Comparison of ENCODE assay signal across 8 mouse cellular contexts in the genomic region with DNA sequence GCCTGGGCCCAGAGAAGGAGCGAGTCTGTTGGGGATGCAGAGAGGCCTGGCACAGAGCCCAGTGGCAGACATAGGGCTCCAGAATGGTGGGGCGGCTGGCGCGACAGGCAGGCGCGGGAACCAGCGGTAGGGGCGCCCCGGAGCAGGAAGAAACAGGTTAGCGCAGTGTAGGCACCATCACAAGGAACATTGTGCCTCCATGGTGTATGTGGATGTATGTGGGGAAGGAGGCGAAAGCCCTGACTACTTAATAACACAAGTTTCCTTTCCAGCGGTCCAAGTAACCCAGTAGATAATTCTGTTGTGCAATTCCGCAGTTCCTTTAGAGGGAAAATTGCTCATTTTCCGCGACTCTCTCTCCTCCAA. TPM values are rescaled to one million over a fixed set of nuclear protein-coding genes. Genes with fewer than 3 reads are reported as not detected.
DNase-seq lines count a peak whose midpoint lies in the region; ATAC-seq and TF ChIP-seq lines count a peak whose summit lies in the region.
"Not testable (repeated sequence)": the region's sequence is repeated elsewhere in the genome, so short reads cannot be mapped to it uniquely, and the experiment has no call there.

No protein-coding gene starts in this region.

- TF ChIP-seq POLR2A in MEL (IDR thresholded peaks at IDR 0.05; ENCODE audit: control insufficient read depth in 1 of 2, insufficient read depth in 1 of 2, low read depth in 1 of 2, low read length in 2 of 2, poor library complexity in 1 of 2) = not testable (repeated sequence)

- not testable (repeated sequence) for TF ChIP-seq RAD21 in MEL (IDR thresholded peaks at IDR 0.05; ENCODE audit: low read depth, low read length)

- not testable (repeated sequence) for TF ChIP-seq EP300 in MEL (IDR thresholded peaks at IDR 0.05; ENCODE audit: low read depth in 1 of 2, low read length in 2 of 2)
- TF ChIP-seq EP300 in lung, postnatal 0 days (IDR thresholded peaks at IDR 0.05) = 0 out of 2 replicates have a peak, but pooled peaks have one; percentile 26

- H3K9me3 ChIP-seq in MEL (replicated peaks; ENCODE audit: insufficient read depth, low read length); embryonic facial prominence, embryonic 11.5 days (replicated peaks; ENCODE audit: control insufficient read depth, low read length); hindbrain, embryonic 14.5 days (ENCODE audit: control insufficient read depth, low read length); limb, embryonic 11.5 days (ENCODE audit: control insufficient read depth, low read length); lung, postnatal 0 days (ENCODE audit: low read length); neural tube, embryonic 13.5 days: not testable (repeated sequence)

- peak overlapping the region; percentile 46 for H3K4me2 ChIP-seq in embryonic facial prominence, embryonic 11.5 days (ENCODE audit: low read depth, low read length)
- peak overlapping the region; percentile 62 for H3K4me2 ChIP-seq in hindbrain, embryonic 14.5 days (replicated peaks)
- H3K4me2 ChIP-seq in limb, embryonic 11.5 days (ENCODE audit: low read depth, severe bottlenecking) = peak overlapping the region; percentile 54
- H3K4me2 ChIP-seq in lung, postnatal 0 days (replicated peaks; ENCODE audit: low read depth, low read length) = peak overlapping the region; percentile 64
- peak overlapping the region; percentile 64 for H3K4me2 ChIP-seq in neural tube, embryonic 13.5 days

- H3K4me1 ChIP-seq in MEL (ENCODE audit: control insufficient read depth in 1 of 2, insufficient read depth in 2 of 2, low read length in 2 of 2); embryonic facial prominence, embryonic 11.5 days (ENCODE audit: control insufficient read depth, insufficient read depth, low read length); hindbrain, embryonic 14.5 days (replicated peaks; ENCODE audit: control insufficient read depth, insufficient read depth, low read length); limb, embryonic 11.5 days (ENCODE audit: control insufficient read depth, insufficient read depth, low read length); lung, postnatal 0 days (ENCODE audit: insufficient read depth, low read depth, low read length): not testable (repeated sequence)
- H3K4me1 ChIP-seq in neural tube, embryonic 13.5 days (replicated peaks) = peaks cover 14% of the 10 kb centered on the region

- not testable (repeated sequence) for DNase-seq in MEL (ENCODE audit: low read depth, low spot score); limb, embryonic 11.5 days (ENCODE audit: low spot score)
- peak; percentile 53 for DNase-seq in embryonic facial prominence, embryonic 11.5 days (ENCODE audit: low spot score)
- peak; percentile 68 for DNase-seq in hindbrain, embryonic 14.5 days (ENCODE audit: low spot score)
- peak; percentile 54 for DNase-seq in lung, postnatal 0 days (ENCODE audit: low spot score)
- DNase-seq in thymus, postnatal 4 days = peak; percentile 86

- peak overlapping the region; percentile 61 for H3K9ac ChIP-seq in MEL (ENCODE audit: control insufficient read depth, low read depth, low read length, poor library complexity, severe bottlenecking)
- peak overlapping the region; percentile 57 for H3K9ac ChIP-seq in embryonic facial prominence, embryonic 11.5 days (replicated peaks; ENCODE audit: low read length)
- H3K9ac ChIP-seq in hindbrain, embryonic 14.5 days = peak overlapping the region; percentile 60
- H3K9ac ChIP-seq in limb, embryonic 11.5 days (ENCODE audit: low read length) = peak overlapping the region; percentile 62
- H3K9ac ChIP-seq in lung, postnatal 0 days (replicated peaks; ENCODE audit: low read depth) = peak overlapping the region; percentile 39; the same call in 1 of the 2 replicates
- peak overlapping the region; percentile 68 for H3K9ac ChIP-seq in neural tube, embryonic 13.5 days

- peak; percentile 97 for ATAC-seq in embryonic facial prominence, embryonic 11.5 days (replicated peaks; ENCODE audit: insufficient number of reproducible peaks, low FRiP score, low TSS enrichment, low read depth)
- ATAC-seq in frontal cortex, adult (ENCODE audit: low TSS enrichment) = peak; percentile 90
- ATAC-seq in hindbrain, embryonic 14.5 days (ENCODE audit: low FRiP score) = peak; percentile 97
- peak; percentile 94 for ATAC-seq in limb, embryonic 11.5 days (ENCODE audit: insufficient number of reproducible peaks, low FRiP score, low TSS enrichment, low read depth)
- ATAC-seq in lung, postnatal 0 days = peak; percentile 90
- ATAC-seq in neural tube, embryonic 13.5 days (ENCODE audit: low read depth) = peak; percentile 98

- WGBS in embryonic facial prominence, embryonic 11.5 days = 1% methylated on average over 15 of the region's 15 CpGs
- 2% methylated on average over 14 of the region's 15 CpGs for WGBS in hindbrain, embryonic 14.5 days
- under 1% methylated on average over 15 of the region's 15 CpGs for WGBS in limb, embryonic 11.5 days
- WGBS in lung, postnatal 0 days = under 1% methylated on average over 9 of the region's 15 CpGs
- 0% methylated on average over 15 of the region's 15 CpGs for WGBS in neural tube, embryonic 13.5 days

- H3K79me2 ChIP-seq in MEL (ENCODE audit: control insufficient read depth, insufficient read depth, low read length, poor library complexity) = not testable (repeated sequence)

- not testable (repeated sequence) for H3K27me3 ChIP-seq in MEL (ENCODE audit: control insufficient read depth in 1 of 2, insufficient read depth in 2 of 2, low read length in 2 of 2); embryonic facial prominence, embryonic 11.5 days (ENCODE audit: control insufficient read depth, insufficient read depth, low read length); hindbrain, embryonic 14.5 days (ENCODE audit: control insufficient read depth, insufficient read depth, low read length); limb, embryonic 11.5 days (ENCODE audit: control insufficient read depth, insufficient read depth, low read length); lung, postnatal 0 days (replicated peaks; ENCODE audit: insufficient read depth, low read length); neural tube, embryonic 13.5 days

- peak overlapping the region; percentile 91 for H3K27ac ChIP-seq in MEL (ENCODE audit: control insufficient read depth, low read depth, low read length)
- peak overlapping the region; percentile 72 for H3K27ac ChIP-seq in embryonic facial prominence, embryonic 11.5 days (replicated peaks; ENCODE audit: low read depth, low read length)
- H3K27ac ChIP-seq in hindbrain, embryonic 14.5 days = peak overlapping the region; percentile 82
- H3K27ac ChIP-seq in limb, embryonic 11.5 days (replicated peaks; ENCODE audit: low read depth, low read length) = peak overlapping the region; percentile 64; the same call in 1 of the 2 replicates
- H3K27ac ChIP-seq in lung, postnatal 0 days (ENCODE audit: low read length) = peak overlapping the region; percentile 84
- H3K27ac ChIP-seq in neural tube, embryonic 13.5 days (replicated peaks) = peak overlapping the region; percentile 89

- peak overlapping the region; percentile 63 to 96 for H3K4me3 ChIP-seq in MEL (ENCODE audit: control insufficient read depth in 1 of 2, insufficient read depth in 1 of 2, low read depth in 2 of 2, low read length in 2 of 2)
- H3K4me3 ChIP-seq in embryonic facial prominence, embryonic 11.5 days (ENCODE audit: low read depth, low read length) = peak overlapping the region; percentile 44
- H3K4me3 ChIP-seq in hindbrain, embryonic 14.5 days (replicated peaks; ENCODE audit: low read length) = peak overlapping the region; percentile 43
- peak overlapping the region; percentile 45 for H3K4me3 ChIP-seq in limb, embryonic 11.5 days (ENCODE audit: low read depth, low read length)
- H3K4me3 ChIP-seq in lung, postnatal 0 days (ENCODE audit: low read depth, low read length) = peak overlapping the region; percentile 55
- H3K4me3 ChIP-seq in neural tube, embryonic 13.5 days = peak overlapping the region; percentile 48

- H3K36me3 ChIP-seq in MEL (ENCODE audit: control insufficient read depth in 1 of 2, insufficient read depth in 2 of 2, low read length in 2 of 2); embryonic facial prominence, embryonic 11.5 days (replicated peaks; ENCODE audit: control insufficient read depth, insufficient read depth, low read depth, low read length); hindbrain, embryonic 14.5 days (replicated peaks; ENCODE audit: control insufficient read depth, insufficient read depth); limb, embryonic 11.5 days (ENCODE audit: control insufficient read depth, insufficient read depth, low read length); lung, postnatal 0 days (ENCODE audit: insufficient read depth, low read length); neural tube, embryonic 13.5 days: not testable (repeated sequence)

- TF ChIP-seq CTCF in MEL (IDR thresholded peaks at IDR 0.05 in 2 of 3, conservative IDR thresholded peaks at IDR 0.05 in 1 of 3; ENCODE audit: control insufficient read depth in 1 of 3, insufficient read depth in 1 of 3, low read depth in 2 of 3, low read length in 3 of 3, poor library complexity in 1 of 3, severe bottlenecking in 1 of 3) = peak in 2 of 3 experiments; percentile 1 to 21; a peak in 1 of 6 replicates
- TF ChIP-seq CTCF in lung, postnatal 0 days (IDR thresholded peaks at IDR 0.05) = peak; percentile 57

RNA-seq across cellular contexts. Expression of a gene that starts 0.3 kb away (rescaled TPM):
- 11.7 and 14.5 TPM in 2 replicates for total RNA-seq in MEL (2012; rRNA removed)
- polyA plus RNA-seq in MEL (2012; ENCODE audit: insufficient read depth in 1 of 2, insufficient read length in 2 of 2, low read depth in 1 of 2, low replicate concordance in 2 of 2, missing spikeins in 1 of 2) = 10 to 100 TPM in 1 of 2 experiments, not detected in 1; 45.2 TPM
- not detected in 2 replicates for polyA plus RNA-seq in embryonic facial prominence, embryonic 11.5 days (2014; fragmentation: Nextera tagmentation; extraction: Ambion mirVana)
- polyA plus RNA-seq in hindbrain, embryonic 14.5 days (2014; fragmentation: Nextera tagmentation; extraction: Ambion mirVana) = 2.1 TPM in 1 of 2 replicates, not detected in the other
- polyA plus RNA-seq in limb, embryonic 11.5 days (2014; fragmentation: Nextera tagmentation; extraction: Ambion mirVana) = not detected in 2 replicates
- not detected in 2 replicates for polyA plus RNA-seq in lung, postnatal 0 days (2015; fragmentation: Nextera tagmentation; extraction: Ambion mirVana)
- polyA plus RNA-seq in neural tube, embryonic 13.5 days (2015; fragmentation: Nextera tagmentation; extraction: Ambion mirVana) = 2.7 TPM in 1 of 2 replicates, not detected in the other

RNA-seq across cellular contexts. Expression of a gene that starts 11.1 kb away (rescaled TPM):
- total RNA-seq in MEL (2012; rRNA removed) = 0.65 and 0.85 TPM in 2 replicates
- 1 to 10 TPM in 1 of 2 experiments, not detected in 1; 1.7 TPM for polyA plus RNA-seq in MEL (2012; ENCODE audit: insufficient read depth in 1 of 2, insufficient read length in 2 of 2, low read depth in 1 of 2, low replicate concordance in 2 of 2, missing spikeins in 1 of 2)
- polyA plus RNA-seq in embryonic facial prominence, embryonic 11.5 days (2014; fragmentation: Nextera tagmentation; extraction: Ambion mirVana) = 0.36 and 0.47 TPM in 2 replicates
- 0.67 and 1.1 TPM in 2 replicates for polyA plus RNA-seq in hindbrain, embryonic 14.5 days (2014; fragmentation: Nextera tagmentation; extraction: Ambion mirVana)
- polyA plus RNA-seq in limb, embryonic 11.5 days (2014; fragmentation: Nextera tagmentation; extraction: Ambion mirVana) = 0.34 and 0.84 TPM in 2 replicates
- 0.80 and 1.2 TPM in 2 replicates for polyA plus RNA-seq in lung, postnatal 0 days (2015; fragmentation: Nextera tagmentation; extraction: Ambion mirVana)
- polyA plus RNA-seq in neural tube, embryonic 13.5 days (2015; fragmentation: Nextera tagmentation; extraction: Ambion mirVana) = not detected in 2 replicates

RNA-seq across cellular contexts. Expression of a gene that starts 13.8 kb away (rescaled TPM):
- total RNA-seq in MEL (2012; rRNA removed) = 46.7 and 49.7 TPM in 2 replicates
- polyA plus RNA-seq in MEL (2012; ENCODE audit: insufficient read depth in 1 of 2, insufficient read length in 2 of 2, low read depth in 1 of 2, low replicate concordance in 2 of 2, missing spikeins in 1 of 2) = 100 to 1,000 TPM in 1 of 2 experiments, 10 to 100 TPM in 1; 36.2 to 302 TPM
- polyA plus RNA-seq in embryonic facial prominence, embryonic 11.5 days (2014; fragmentation: Nextera tagmentation; extraction: Ambion mirVana) = 72.0 and 72.8 TPM in 2 replicates
- 23.2 and 23.9 TPM in 2 replicates for polyA plus RNA-seq in hindbrain, embryonic 14.5 days (2014; fragmentation: Nextera tagmentation; extraction: Ambion mirVana)
- polyA plus RNA-seq in limb, embryonic 11.5 days (2014; fragmentation: Nextera tagmentation; extraction: Ambion mirVana) = 78.4 and 86.1 TPM in 2 replicates
- polyA plus RNA-seq in lung, postnatal 0 days (2015; fragmentation: Nextera tagmentation; extraction: Ambion mirVana) = 74.6 and 76.8 TPM in 2 replicates
- polyA plus RNA-seq in neural tube, embryonic 13.5 days (2015; fragmentation: Nextera tagmentation; extraction: Ambion mirVana) = 25.8 and 27.4 TPM in 2 replicates

RNA-seq across cellular contexts. Expression of a gene that starts 14.0 kb away (rescaled TPM):
- total RNA-seq in MEL (2012; rRNA removed) = 10.5 and 12.2 TPM in 2 replicates
- polyA plus RNA-seq in MEL (2012; ENCODE audit: insufficient read depth in 1 of 2, insufficient read length in 2 of 2, low read depth in 1 of 2, low replicate concordance in 2 of 2, missing spikeins in 1 of 2) = 10 to 100 TPM in 1 of 2 experiments, not detected in 1; 21.6 TPM
- 49.1 and 52.4 TPM in 2 replicates for polyA plus RNA-seq in embryonic facial prominence, embryonic 11.5 days (2014; fragmentation: Nextera tagmentation; extraction: Ambion mirVana)
- 93.1 and 100.0 TPM in 2 replicates for polyA plus RNA-seq in hindbrain, embryonic 14.5 days (2014; fragmentation: Nextera tagmentation; extraction: Ambion mirVana)
- polyA plus RNA-seq in limb, embryonic 11.5 days (2014; fragmentation: Nextera tagmentation; extraction: Ambion mirVana) = 47.3 and 52.8 TPM in 2 replicates
- polyA plus RNA-seq in lung, postnatal 0 days (2015; fragmentation: Nextera tagmentation; extraction: Ambion mirVana) = 52.0 and 52.3 TPM in 2 replicates
- polyA plus RNA-seq in neural tube, embryonic 13.5 days (2015; fragmentation: Nextera tagmentation; extraction: Ambion mirVana) = 90.2 and 103 TPM in 2 replicates

RNA-seq across cellular contexts. Expression of a gene that starts 19.9 kb away (rescaled TPM):
- total RNA-seq in MEL (2012; rRNA removed) = 123 and 129 TPM in 2 replicates
- 100 to 1,000 TPM in 1 of 2 experiments, not detected in 1; 155 TPM for polyA plus RNA-seq in MEL (2012; ENCODE audit: insufficient read depth in 1 of 2, insufficient read length in 2 of 2, low read depth in 1 of 2, low replicate concordance in 2 of 2, missing spikeins in 1 of 2)
- 471 and 486 TPM in 2 replicates for polyA plus RNA-seq in embryonic facial prominence, embryonic 11.5 days (2014; fragmentation: Nextera tagmentation; extraction: Ambion mirVana)
- polyA plus RNA-seq in hindbrain, embryonic 14.5 days (2014; fragmentation: Nextera tagmentation; extraction: Ambion mirVana) = 165 and 171 TPM in 2 replicates
- polyA plus RNA-seq in limb, embryonic 11.5 days (2014; fragmentation: Nextera tagmentation; extraction: Ambion mirVana) = 447 and 466 TPM in 2 replicates
- polyA plus RNA-seq in lung, postnatal 0 days (2015; fragmentation: Nextera tagmentation; extraction: Ambion mirVana) = 52.4 and 61.2 TPM in 2 replicates
- polyA plus RNA-seq in neural tube, embryonic 13.5 days (2015; fragmentation: Nextera tagmentation; extraction: Ambion mirVana) = 215 and 219 TPM in 2 replicates
